Comparison of ENCODE assay signal across 8 mouse cellular contexts in the genomic region with DNA sequence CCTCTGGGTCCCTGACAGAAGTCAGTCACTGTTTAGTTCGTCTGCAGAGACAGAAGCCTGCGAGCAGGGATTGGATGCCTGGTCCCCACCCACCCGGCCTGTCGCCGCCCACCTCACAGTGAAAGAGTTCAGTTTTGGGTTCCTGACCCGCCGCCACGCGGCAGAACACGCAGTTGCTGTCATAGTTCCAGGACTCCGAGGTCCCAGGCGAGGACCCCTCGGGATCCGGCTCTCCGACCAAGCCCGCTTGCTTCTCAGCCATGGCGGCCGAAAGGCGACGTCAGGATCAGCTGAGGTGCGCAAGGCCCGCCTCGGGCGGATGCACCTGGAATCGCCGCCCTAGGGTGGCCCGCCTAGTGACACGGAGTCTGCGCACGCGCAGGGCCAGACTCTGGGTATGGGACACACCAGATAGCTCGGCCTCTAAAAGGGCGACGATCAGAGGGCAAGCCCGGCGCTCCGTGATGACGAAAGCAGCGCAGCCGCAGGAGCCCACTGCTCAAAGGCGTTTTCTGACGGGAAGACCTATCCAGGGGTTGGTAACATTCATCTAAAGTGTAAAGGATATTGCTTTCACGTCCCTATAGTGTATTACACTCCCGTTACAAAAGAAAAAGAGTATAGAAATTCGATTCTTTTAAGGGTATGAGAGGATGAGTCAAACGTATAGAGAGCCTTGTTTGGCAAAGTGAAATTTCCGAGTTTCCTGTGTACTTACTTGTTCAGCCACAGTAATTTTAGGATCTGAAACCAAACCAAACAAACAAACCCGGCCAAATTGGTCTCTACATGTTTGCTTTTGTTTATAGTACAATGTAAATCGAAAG. TPM values are rescaled to one million over a fixed set of nuclear protein-coding genes. Genes with fewer than 3 reads are reported as not detected.
DNase-seq lines count a peak whose midpoint lies in the region; ATAC-seq and TF ChIP-seq lines count a peak whose summit lies in the region.

No protein-coding gene starts in this region.

- H3K27ac ChIP-seq in CH12.LX (ENCODE audit: insufficient read depth, low read depth): peak overlapping the region; percentile 86
- peak overlapping the region; percentile 80 for H3K27ac ChIP-seq in forebrain, embryonic 11.5 days (ENCODE audit: low read depth, low read length)
- H3K27ac ChIP-seq in heart, embryonic 16.5 days (ENCODE audit: low read length): peak overlapping the region; percentile 99
- peak overlapping the region; percentile 97 for H3K27ac ChIP-seq in liver, embryonic 15.5 days (replicated peaks)
- H3K27ac ChIP-seq in neural tube, embryonic 12.5 days: peak overlapping the region; percentile 79

- 0 out of 2 replicates have a peak, but pooled peaks cover 2% of the 10 kb centered on the region for H3K79me2 ChIP-seq in CH12.LX (replicated peaks; ENCODE audit: control insufficient read depth, extremely low read depth, insufficient read depth, poor library complexity, severe bottlenecking)

- peak; percentile 100 for ATAC-seq in forebrain, embryonic 11.5 days (replicated peaks; ENCODE audit: low FRiP score)
- ATAC-seq in heart, embryonic 16.5 days (replicated peaks; ENCODE audit: extremely low read depth, insufficient read depth, low FRiP score): peak; percentile 100
- ATAC-seq in liver, embryonic 15.5 days (ENCODE audit: insufficient read depth): peak; percentile 100
- ATAC-seq in neural tube, embryonic 12.5 days (ENCODE audit: low FRiP score, low read depth): peak; percentile 100

- peak overlapping the region; percentile 64 to 69 (median 69) for H3K4me3 ChIP-seq in CH12.LX (replicated peaks in 1 of 3; ENCODE audit: low read depth in 2 of 3, low read length in 2 of 3, poor library complexity in 1 of 3)
- peak overlapping the region; percentile 56 for H3K4me3 ChIP-seq in forebrain, embryonic 11.5 days (ENCODE audit: low read depth, low read length)
- peak overlapping the region; percentile 76 for H3K4me3 ChIP-seq in heart, embryonic 16.5 days (ENCODE audit: low read length)
- peak overlapping the region; percentile 74 for H3K4me3 ChIP-seq in liver, embryonic 15.5 days (replicated peaks)
- peak overlapping the region; percentile 57 for H3K4me3 ChIP-seq in neural tube, embryonic 12.5 days

- dilution Hi-C loops in CH12.LX (cut with MboI; ENCODE audit: extremely low pct_ligation_motif_present, extremely low pct_unique_long_range_greater_than_20kb, low sequenced_read_pairs): no loop called here

- H3K9ac ChIP-seq in CH12.LX (ENCODE audit: insufficient read depth, low read depth): peak overlapping the region; percentile 76
- H3K9ac ChIP-seq in forebrain, embryonic 11.5 days (ENCODE audit: low read length): peak overlapping the region; percentile 70
- peak overlapping the region; percentile 85 for H3K9ac ChIP-seq in heart, embryonic 16.5 days (ENCODE audit: low read length)
- H3K9ac ChIP-seq in liver, embryonic 15.5 days: peak overlapping the region; percentile 71
- H3K9ac ChIP-seq in neural tube, embryonic 12.5 days: peak overlapping the region; percentile 64

- in situ Hi-C loops in CH12.LX (cut with MboI; ENCODE audit: low pct_ligation_motif_present, low pct_unique_long_range_greater_than_20kb, low sequenced_read_pairs): loop anchor here (5.0 to 25.0 kb wide), 2 partner anchors 99 to 694 kb away; a partner anchor contains a TSS

- H3K4me1 ChIP-seq in CH12.LX (ENCODE audit: control insufficient read depth in 1 of 2, insufficient read depth in 2 of 2): peaks cover 0 to 20% of the 10 kb centered on the region in 2 experiments; a peak in 3 of 4 replicates
- H3K4me1 ChIP-seq in forebrain, embryonic 11.5 days (replicated peaks; ENCODE audit: control insufficient read depth, insufficient read depth, low read length): no peaks in the 10 kb centered on the region; the same call in 1 of the 2 replicates
- H3K4me1 ChIP-seq in heart, embryonic 16.5 days (ENCODE audit: control insufficient read depth, insufficient read depth, low read length): peaks cover 2% of the 10 kb centered on the region; the same call in 1 of the 2 replicates
- peaks cover 14% of the 10 kb centered on the region for H3K4me1 ChIP-seq in liver, embryonic 15.5 days (replicated peaks)
- H3K4me1 ChIP-seq in neural tube, embryonic 12.5 days: peaks cover 5% of the 10 kb centered on the region; the same call in 1 of the 2 replicates

- H3K27me3 ChIP-seq in CH12.LX (replicated peaks): no peaks in the 10 kb centered on the region
- no peaks in the 10 kb centered on the region for H3K27me3 ChIP-seq in forebrain, embryonic 11.5 days (ENCODE audit: control insufficient read depth, insufficient read depth, low read length)
- H3K27me3 ChIP-seq in heart, embryonic 16.5 days (ENCODE audit: control insufficient read depth, insufficient read depth, low read length): no peaks in the 10 kb centered on the region
- H3K27me3 ChIP-seq in liver, embryonic 15.5 days: peaks cover 7% of the 10 kb centered on the region; the same call in 1 of the 2 replicates
- H3K27me3 ChIP-seq in neural tube, embryonic 12.5 days (replicated peaks): no peaks in the 10 kb centered on the region

- H3K4me2 ChIP-seq in CH12.LX (ENCODE audit: insufficient read depth, low read depth, poor library complexity, severe bottlenecking): peak overlapping the region; percentile 86; the same call in 1 of the 2 replicates
- H3K4me2 ChIP-seq in forebrain, embryonic 11.5 days (ENCODE audit: low read depth, low read length, severe bottlenecking): peak overlapping the region; percentile 75
- H3K4me2 ChIP-seq in heart, embryonic 16.5 days (ENCODE audit: low read depth, low read length): peak overlapping the region; percentile 77
- H3K4me2 ChIP-seq in liver, embryonic 15.5 days: peak overlapping the region; percentile 79
- peak overlapping the region; percentile 68 for H3K4me2 ChIP-seq in neural tube, embryonic 12.5 days (replicated peaks)

- TF ChIP-seq CTCF in CH12.LX (conservative IDR thresholded peaks at IDR 0.05 in 1 of 2, IDR thresholded peaks at IDR 0.05 in 1 of 2; ENCODE audit: low read depth in 2 of 2, low read length in 2 of 2): peak in 1 of 2 experiments; percentile 41; a peak in 2 of 4 replicates

- peak; percentile 86 for TF ChIP-seq POLR2A in CH12.LX (IDR thresholded peaks at IDR 0.05; ENCODE audit: low read depth, low read length)

- peaks cover 0 to 2% of the 10 kb centered on the region in 2 experiments for H3K36me3 ChIP-seq in CH12.LX (replicated peaks in 1 of 2; ENCODE audit: control insufficient read depth in 1 of 2, insufficient read depth in 1 of 2, low read length in 1 of 2)
- H3K36me3 ChIP-seq in forebrain, embryonic 11.5 days (ENCODE audit: control insufficient read depth, insufficient read depth, low read length): no peaks in the 10 kb centered on the region
- H3K36me3 ChIP-seq in heart, embryonic 16.5 days (ENCODE audit: control insufficient read depth, insufficient read depth): no peaks in the 10 kb centered on the region
- no peaks in the 10 kb centered on the region for H3K36me3 ChIP-seq in liver, embryonic 15.5 days (replicated peaks)
- no peaks in the 10 kb centered on the region for H3K36me3 ChIP-seq in neural tube, embryonic 12.5 days

- DNase-seq in CH12.LX (ENCODE audit: extremely low read depth): peak; percentile 98
- peak; percentile 97 for DNase-seq in c-Kit-positive CD71-positive TER-119-negative erythroid progenitor cells, embryonic 14.5 days (ENCODE audit: low read depth)
- DNase-seq in forebrain, embryonic 11.5 days (ENCODE audit: low spot score): peak; percentile 97
- peak; percentile 99 for DNase-seq in kidney, postnatal 36 days
- peak; percentile 98 for DNase-seq in telencephalon, adult 2 months (ENCODE audit: low read depth, low spot score)

- peak; percentile 17 for TF ChIP-seq RAD21 in CH12.LX (IDR thresholded peaks at IDR 0.05; ENCODE audit: low read depth, low read length)

- no peaks in the 10 kb centered on the region for H3K9me3 ChIP-seq in CH12.LX (replicated peaks; ENCODE audit: low read length)
- H3K9me3 ChIP-seq in forebrain, embryonic 11.5 days (ENCODE audit: control insufficient read depth, low read length): no peaks in the 10 kb centered on the region
- H3K9me3 ChIP-seq in heart, embryonic 16.5 days (replicated peaks; ENCODE audit: control insufficient read depth, low read length): no peaks in the 10 kb centered on the region
- H3K9me3 ChIP-seq in liver, embryonic 15.5 days (replicated peaks): no peaks in the 10 kb centered on the region
- H3K9me3 ChIP-seq in neural tube, embryonic 12.5 days: no peaks in the 10 kb centered on the region

- WGBS in forebrain, embryonic 11.5 days: 2% methylated on average over 49 of the region's 49 CpGs
- 1% methylated on average over 49 of the region's 49 CpGs for WGBS in heart, embryonic 16.5 days
- WGBS in liver, embryonic 15.5 days (ENCODE audit: insufficient replicate concordance): 1% methylated on average over 49 of the region's 49 CpGs
- 2% methylated on average over 49 of the region's 49 CpGs for WGBS in neural tube, embryonic 12.5 days

- no peak for TF ChIP-seq EP300 in CH12.LX (IDR thresholded peaks at IDR 0.05; ENCODE audit: low read length)

TF ChIP-seq in CH12.LX, 34 proteins besides CTCF, POLR2A, EP300 and RAD21 (continues in another document):
- TF ChIP-seq MEF2A (IDR thresholded peaks at IDR 0.05; ENCODE audit: borderline replicate concordance, low read depth, low read length) (no peak; the same call in none of the 2 replicates), MAX (IDR thresholded peaks at IDR 0.05; ENCODE audit: low read length) (peak; percentile 75), TCF12 (IDR thresholded peaks at IDR 0.05; ENCODE audit: low read depth, low read length) (peak; percentile 93; the same call in 1 of the 2 replicates), ZMIZ1 (IDR thresholded peaks at IDR 0.05; ENCODE audit: low read depth, low read length) (peak; percentile 63), POLR2AphosphoS2 (IDR thresholded peaks at IDR 0.05; ENCODE audit: low read depth, low read length) (peak; percentile 86)

RNA-seq across cellular contexts. Expression of a gene that starts 11.1 kb away (rescaled TPM):
- total RNA-seq in CH12.LX (2012; rRNA removed) (9.7 and 14.2 TPM in 2 replicates), CH12.LX (2014; rRNA removed) (16.1 TPM in 2 replicates)
- 10.3 and 14.5 TPM in 2 replicates for polyA plus RNA-seq in CH12.LX (2012; ENCODE audit: insufficient read length, low read depth)
- polyA plus RNA-seq in forebrain, embryonic 11.5 days (2014; fragmentation: Nextera tagmentation; extraction: Ambion mirVana): 16.0 and 19.5 TPM in 2 replicates
- 33.7 and 34.6 TPM in 2 replicates for polyA plus RNA-seq in heart, embryonic 16.5 days (2015; fragmentation: Nextera tagmentation; extraction: Ambion mirVana)
- 13.3 and 15.6 TPM in 2 replicates for polyA plus RNA-seq in liver, embryonic 15.5 days (2015; fragmentation: Nextera tagmentation; extraction: Ambion mirVana)
- 20.1 and 21.9 TPM in 2 replicates for polyA plus RNA-seq in neural tube, embryonic 12.5 days (2016; fragmentation: Nextera tagmentation; extraction: Ambion mirVana)

RNA-seq across cellular contexts. Expression of a gene that starts 17.8 kb away (rescaled TPM):
- total RNA-seq in CH12.LX (2012; rRNA removed) (11.9 and 15.4 TPM in 2 replicates), CH12.LX (2014; rRNA removed) (40.3 and 45.5 TPM in 2 replicates)
- 21.1 and 24.6 TPM in 2 replicates for polyA plus RNA-seq in CH12.LX (2012; ENCODE audit: insufficient read length, low read depth)
- polyA plus RNA-seq in forebrain, embryonic 11.5 days (2014; fragmentation: Nextera tagmentation; extraction: Ambion mirVana): 35.2 and 36.8 TPM in 2 replicates
- polyA plus RNA-seq in heart, embryonic 16.5 days (2015; fragmentation: Nextera tagmentation; extraction: Ambion mirVana): 14.1 and 17.2 TPM in 2 replicates
- 13.4 and 14.7 TPM in 2 replicates for polyA plus RNA-seq in liver, embryonic 15.5 days (2015; fragmentation: Nextera tagmentation; extraction: Ambion mirVana)
- polyA plus RNA-seq in neural tube, embryonic 12.5 days (2016; fragmentation: Nextera tagmentation; extraction: Ambion mirVana): 24.2 and 26.3 TPM in 2 replicates

Comparison
In these comparisons a context has a peak if more than half of its experiments do, and no peak if none do; other contexts are left out.
1. Peak in every context shown above with its lines: DNase-seq, ATAC-seq, H3K4me3 ChIP-seq and H3K27ac ChIP-seq.